Mouse (Mus musculus): ENCODE measurements around the gene Crybb2. TPM values are rescaled to one million over a fixed set of nuclear protein-coding genes. Genes with fewer than 3 reads are reported as not detected.

The Crybb2 gene
- total RNA-seq, 1 experiment from 2014 or later: not detected

- no peak for ATAC-seq (replicated peaks; ENCODE audit: insufficient number of reproducible peaks, low FRiP score, low TSS enrichment, poor library complexity, severe bottlenecking)
These were observed 25.5 kb upstream of the Crybb2 start for GRCm38 (mm10) chr5:113095456-113095855.

- no peak for ATAC-seq (replicated peaks; ENCODE audit: insufficient number of reproducible peaks, low FRiP score, low TSS enrichment, poor library complexity, severe bottlenecking)
These were observed 22.5 kb upstream of the Crybb2 start for GRCm38 (mm10) chr5:113092406-113092805.

- ATAC-seq (replicated peaks; ENCODE audit: insufficient number of reproducible peaks, low FRiP score, low TSS enrichment, poor library complexity, severe bottlenecking): peak; percentile 47; the same call in 1 of the 2 replicates
These were observed 21.2 kb upstream of the Crybb2 start for GRCm38 (mm10) chr5:113091162-113091561.

GRCm38 (mm10) chr5:113090750-113091149, 20.8 kb upstream of the Crybb2 start:
- no peak for ATAC-seq (replicated peaks; ENCODE audit: insufficient number of reproducible peaks, low FRiP score, low TSS enrichment, poor library complexity, severe bottlenecking)

- no peak for ATAC-seq (replicated peaks; ENCODE audit: insufficient number of reproducible peaks, low FRiP score, low TSS enrichment, poor library complexity, severe bottlenecking)
These were observed 20.3 kb upstream of the Crybb2 start for GRCm38 (mm10) chr5:113090077-113090690.

GRCm38 (mm10) chr5:113087465-113087864, 17.5 kb upstream of the Crybb2 start:
- no peak for ATAC-seq (replicated peaks; ENCODE audit: insufficient number of reproducible peaks, low FRiP score, low TSS enrichment, poor library complexity, severe bottlenecking)

- no peak for ATAC-seq (replicated peaks; ENCODE audit: insufficient number of reproducible peaks, low FRiP score, low TSS enrichment, poor library complexity, severe bottlenecking)
These were observed 17.1 kb upstream of the Crybb2 start for GRCm38 (mm10) chr5:113086990-113087389.

GRCm38 (mm10) chr5:113086439-113086838, 16.5 kb upstream of the Crybb2 start:
- no peak for ATAC-seq (replicated peaks; ENCODE audit: insufficient number of reproducible peaks, low FRiP score, low TSS enrichment, poor library complexity, severe bottlenecking)

GRCm38 (mm10) chr5:113085931-113086330, 16.0 kb upstream of the Crybb2 start:
- no peak for ATAC-seq (replicated peaks; ENCODE audit: insufficient number of reproducible peaks, low FRiP score, low TSS enrichment, poor library complexity, severe bottlenecking)

GRCm38 (mm10) chr5:113084309-113084708, 14.4 kb upstream of the Crybb2 start:
- ATAC-seq (replicated peaks; ENCODE audit: insufficient number of reproducible peaks, low FRiP score, low TSS enrichment, poor library complexity, severe bottlenecking): no peak

GRCm38 (mm10) chr5:113082356-113083168, 12.6 kb upstream of the Crybb2 start:
- no peak for ATAC-seq (replicated peaks; ENCODE audit: insufficient number of reproducible peaks, low FRiP score, low TSS enrichment, poor library complexity, severe bottlenecking)

- no peak for ATAC-seq (replicated peaks; ENCODE audit: insufficient number of reproducible peaks, low FRiP score, low TSS enrichment, poor library complexity, severe bottlenecking)
These were observed 11.5 kb upstream of the Crybb2 start, which contains the start of gene Crybb3 for GRCm38 (mm10) chr5:113081439-113081838. Crybb3 (minus strand) TSS chr5:113081584.

GRCm38 (mm10) chr5:113081020-113081419, 11.1 kb upstream of the Crybb2 start:
- ATAC-seq (replicated peaks; ENCODE audit: insufficient number of reproducible peaks, low FRiP score, low TSS enrichment, poor library complexity, severe bottlenecking): no peak

- ATAC-seq (replicated peaks; ENCODE audit: insufficient number of reproducible peaks, low FRiP score, low TSS enrichment, poor library complexity, severe bottlenecking): no peak
These were observed 9.9 kb upstream of the Crybb2 start for GRCm38 (mm10) chr5:113079783-113080182.

- no peak for ATAC-seq (replicated peaks; ENCODE audit: insufficient number of reproducible peaks, low FRiP score, low TSS enrichment, poor library complexity, severe bottlenecking)
These were observed 8.8 kb upstream of the Crybb2 start for GRCm38 (mm10) chr5:113078686-113079085.

GRCm38 (mm10) chr5:113054308-113054707, 15.6 kb downstream of the Crybb2 start:
- peak; percentile 76 for ATAC-seq (replicated peaks; ENCODE audit: insufficient number of reproducible peaks, low FRiP score, low TSS enrichment, poor library complexity, severe bottlenecking)

GRCm38 (mm10) chr5:113050581-113051185, 19.2 kb downstream of the Crybb2 start:
- no peak for ATAC-seq (replicated peaks; ENCODE audit: insufficient number of reproducible peaks, low FRiP score, low TSS enrichment, poor library complexity, severe bottlenecking)

GRCm38 (mm10) chr5:113049876-113050275, 20.0 kb downstream of the Crybb2 start:
- ATAC-seq (replicated peaks; ENCODE audit: insufficient number of reproducible peaks, low FRiP score, low TSS enrichment, poor library complexity, severe bottlenecking): no peak

GRCm38 (mm10) chr5:113045511-113046273, 24.2 kb downstream of the Crybb2 start:
- no peak for ATAC-seq (replicated peaks; ENCODE audit: insufficient number of reproducible peaks, low FRiP score, low TSS enrichment, poor library complexity, severe bottlenecking)
